Mouse (Mus musculus) ES-CJ7 (cell line): ENCODE measurements around the gene Ssh2.
A peak's percentile ranks its signal among the peaks of the same experiment; 100 is the strongest.

Source experiments
- DNase-seq: peaks from one replicate; pipeline ENCODE4 v3.0.0; 2011; ENCODE audit warnings: low read depth, low spot score

The Ssh2 gene

DNA sequence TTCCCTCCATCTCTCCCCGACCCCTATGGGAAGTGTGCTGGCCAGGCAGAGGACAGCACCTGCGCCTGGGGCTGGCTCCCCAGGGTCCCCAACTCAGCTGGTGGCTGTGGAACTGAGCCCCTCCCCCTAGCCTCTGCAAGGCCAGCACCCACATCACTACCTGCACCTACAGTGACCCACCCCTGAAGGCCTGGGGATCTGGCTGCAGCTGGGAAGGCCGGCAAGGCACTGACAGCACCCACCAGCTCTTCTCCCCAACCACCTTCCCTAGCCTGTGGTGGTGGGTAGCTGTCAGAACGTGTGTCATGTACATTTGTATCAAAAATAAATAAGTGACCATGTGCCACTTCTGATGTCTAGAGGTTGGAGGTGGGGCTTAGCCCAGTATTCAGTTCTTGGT, 291.3 kb downstream of the Ssh2 start:
- no peak for DNase-seq

DNA sequence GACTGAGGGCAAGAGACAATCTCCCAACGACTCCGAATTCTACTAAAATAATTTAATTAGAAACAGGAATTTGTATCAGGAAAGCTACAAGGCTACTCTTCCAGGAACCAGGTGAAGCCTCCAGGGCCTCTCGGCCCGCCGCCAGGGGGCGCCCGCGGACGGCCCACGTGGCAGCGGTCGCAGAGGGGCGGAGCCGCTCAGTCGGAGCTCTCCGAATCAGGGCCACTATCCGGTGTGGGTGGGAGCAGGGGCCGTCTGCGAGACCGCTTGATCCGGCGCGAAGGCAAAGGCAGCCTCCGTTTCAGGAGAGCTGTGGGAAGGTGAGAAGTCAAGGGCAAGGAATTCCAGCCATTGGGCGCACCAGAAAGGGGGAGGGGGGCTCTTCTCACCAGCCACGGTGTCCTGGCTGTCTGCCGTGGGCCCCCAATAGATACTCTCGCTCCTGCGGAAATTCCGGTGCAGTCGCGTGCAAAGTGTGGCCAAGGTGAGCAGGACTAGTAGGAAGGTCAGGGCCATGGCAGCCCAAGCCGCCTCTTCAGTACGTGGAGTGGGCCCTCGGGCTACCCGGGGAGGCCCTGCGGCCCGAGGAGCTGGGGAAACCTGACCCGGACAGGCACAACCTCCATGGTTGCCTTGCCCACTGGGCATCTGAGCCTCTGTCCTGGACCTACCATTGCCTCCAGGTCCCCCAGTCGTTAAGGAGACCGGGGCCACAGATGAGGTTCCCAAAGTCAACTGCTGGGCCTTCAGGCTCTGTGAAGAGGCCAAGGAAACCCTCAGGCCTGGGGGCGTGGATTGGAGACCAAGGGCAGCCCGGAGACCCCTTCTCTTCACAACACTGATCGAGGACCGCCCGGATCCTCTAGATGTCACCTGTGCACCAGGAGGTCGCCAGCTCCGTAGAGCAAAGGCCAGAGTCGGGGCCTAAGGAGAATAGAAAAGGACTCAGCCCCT, 292.3 kb downstream of the Ssh2 start:
- peak; percentile 86 for DNase-seq
